Mouse (Mus musculus) T-helper 2 cell (primary cell): Measurements from ENCODE around the gene Vmn2r114.
"Not testable (repeated sequence)": the region's sequence is repeated elsewhere in the genome, so short reads cannot be mapped to it uniquely, and the experiment has no call there.

Experiments used
- in situ Hi-C: fragments of 300-600 bp; cut with MboI, MseI; formaldehyde crosslinking; loops from one replicate; pipeline ENCODE4 v1.15.1; 2025; ENCODE audit warnings: high pct_unique_total_duplicates

Gene Vmn2r114

DNA sequence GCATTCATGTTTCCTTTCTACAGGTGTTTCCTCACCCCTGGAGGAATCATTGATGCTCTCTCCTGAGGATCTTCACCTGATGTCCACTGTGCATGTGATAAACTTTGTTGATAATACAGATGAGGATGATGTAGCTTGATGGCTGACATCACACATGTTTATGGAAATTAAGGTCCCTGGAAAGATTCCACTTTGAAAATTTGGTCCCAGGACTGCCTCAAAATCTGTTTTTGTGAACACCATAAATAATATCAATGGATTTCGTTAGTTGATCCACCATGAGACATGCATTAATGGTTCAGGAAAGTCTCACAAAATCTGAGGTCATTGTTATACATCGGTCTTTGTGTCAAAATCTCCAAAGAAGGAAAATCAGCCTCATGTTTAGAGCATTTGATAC lies at the start of gene Vmn2r114:
Gene Vmn2r114, minus strand, starts transcription at position 101 of the 400 bp plus-strand sequence.
- in situ Hi-C loops: loop anchor here (5.0 kb wide), 1 partner anchor 165 kb away; the partner anchor contains the start of gene Vmn2r117

DNA sequence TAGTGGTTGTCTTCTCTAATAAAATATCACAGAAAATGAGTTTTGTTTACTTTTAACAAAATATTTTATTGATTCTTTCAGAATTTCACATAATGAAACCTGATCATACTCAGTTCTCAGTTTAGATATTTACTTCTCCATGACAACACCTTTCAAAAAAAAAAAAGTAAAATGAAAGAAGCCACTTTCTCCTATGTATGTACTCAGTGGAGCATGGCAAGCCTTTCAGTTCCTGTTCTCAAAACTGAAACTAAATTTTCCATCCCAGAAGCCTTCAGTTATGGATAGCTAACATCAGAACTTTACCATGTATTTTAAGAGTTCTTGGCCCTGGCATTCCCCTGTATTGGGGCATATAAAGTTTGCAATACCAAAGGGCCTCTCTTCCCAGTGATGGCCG lies 39.3 kb upstream of the Vmn2r114 start:
- in situ Hi-C loops: no loop called here

DNA sequence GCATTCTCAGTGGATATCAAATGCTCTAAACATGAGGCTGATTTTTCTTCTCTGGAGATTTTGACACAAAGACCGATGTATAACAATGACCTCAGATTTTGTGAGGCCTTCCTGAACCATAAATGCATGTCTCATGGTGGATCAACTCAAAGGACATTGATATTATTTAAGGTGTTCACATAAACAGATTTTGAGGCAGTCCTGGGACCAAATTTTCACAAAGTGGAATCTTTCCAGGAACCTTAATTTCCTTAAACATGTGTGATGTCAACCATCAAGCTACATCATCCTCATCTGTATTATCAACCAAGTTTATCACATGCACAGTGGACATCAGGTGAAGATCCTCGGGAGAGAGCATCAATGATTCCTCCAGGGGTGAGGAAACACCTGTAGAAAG lies 31.1 kb upstream of the Vmn2r114 start, which contains the start of gene Vmn2r115:
Gene Vmn2r115, plus strand, starts transcription at position 301 of the 400 bp plus-strand sequence.
- in situ Hi-C loops: not testable (repeated sequence)

- in situ Hi-C loops: no loop called here
Measured at GRCm38 (mm10) chr17:23330657-23331056, 18.3 kb upstream of the Vmn2r114 start.
